Mouse (Mus musculus) heart, embryonic 14.5 days (tissue): ENCODE data around the gene Mettl24. TPM values are rescaled to one million over a fixed set of nuclear protein-coding genes. Genes with fewer than 3 reads are reported as not detected.
"Not testable (repeated sequence)": the region's sequence is repeated elsewhere in the genome, so short reads cannot be mapped to it uniquely, and the experiment has no call there.

Experiments
- ATAC-seq: fragments of 200-750 bp; cut with Nextera tagmentation; 2 replicates; pipeline ENCODE4 v1.8.0; 2017; ENCODE audit warnings: low read depth, moderate TSS enrichment; ENCODE audit not compliant: insufficient number of reproducible peaks, insufficient read depth, low FRiP score
- H3K27ac ChIP-seq, 2 experiments: fragments of 200-500 bp in 1 of 2; fragments of 300-500 bp in 1 of 2; sonication (generic) in 1 of 2; replicated peaks in 1 of 2; 2 replicates each; pipeline ENCODE4 v1.5.1; 2012 to 2014; ENCODE audit warnings: low read depth in 2 of 2, low read length in 2 of 2, control low read depth in 1 of 2, mild to moderate bottlenecking in 1 of 2, mixed read lengths in 1 of 2; ENCODE audit not compliant: control insufficient read depth in 1 of 2, insufficient read depth in 1 of 2
- H3K27me3 ChIP-seq: fragments of 300-500 bp; sonication (generic); 2 replicates; pipeline ENCODE4 v1.6.1; 2014; ENCODE audit warnings: mild to moderate bottlenecking, low read length, control low read depth; ENCODE audit not compliant: control insufficient read depth, insufficient read depth
- H3K36me3 ChIP-seq: fragments of 300-500 bp; sonication (generic); 2 replicates; pipeline ENCODE4 v1.6.1; 2014; ENCODE audit warnings: mild to moderate bottlenecking, control low read depth, low read length, mixed read lengths; ENCODE audit not compliant: control insufficient read depth, insufficient read depth
- H3K4me1 ChIP-seq, 2 experiments: fragments of 200-500 bp in 1 of 2; fragments of 300-500 bp in 1 of 2; sonication (generic) in 1 of 2; 2 replicates each; pipeline ENCODE4 v1.6.1; 2012 to 2014; ENCODE audit warnings: low read length in 2 of 2, control low read depth in 1 of 2, mixed read lengths in 1 of 2; ENCODE audit not compliant: control insufficient read depth in 2 of 2, insufficient read depth in 2 of 2
- H3K4me2 ChIP-seq: fragments of 300-500 bp; sonication (generic); 2 replicates; pipeline ENCODE4 v1.6.1; 2014; ENCODE audit warnings: mild to moderate bottlenecking, low read length
- H3K4me3 ChIP-seq, 2 experiments: fragments of 200-500 bp in 1 of 2; fragments of 300-500 bp in 1 of 2; sonication (generic) in 1 of 2; 2 replicates each; pipeline ENCODE4 v1.5.1; 2012 to 2014; ENCODE audit warnings: low read length in 2 of 2, mild to moderate bottlenecking in 2 of 2, control low read depth in 1 of 2, low read depth in 1 of 2, moderate library complexity in 1 of 2; ENCODE audit not compliant: control insufficient read depth in 1 of 2, insufficient read depth in 1 of 2
- H3K9ac ChIP-seq: fragments of 300-500 bp; sonication (generic); 2 replicates; pipeline ENCODE4 v1.6.1; 2014; ENCODE audit warnings: mild to moderate bottlenecking, low read length
- H3K9me3 ChIP-seq: fragments of 300-500 bp; sonication (generic); 2 replicates; pipeline ENCODE4 v1.6.1; 2016; ENCODE audit warnings: low read length, control low read depth; ENCODE audit not compliant: control insufficient read depth
- WGBS: fragments of 180-500 bp; shearing (Covaris S2); extraction: QIAGEN DNeasy Blood & Tissue Kit; methylation state at CpG from one replicate; pipeline ENCODE4 v1.1.7; 2014; 5-methylcytosine and 5-hydroxymethylcytosine counted together
- polyA plus RNA-seq: library from polyadenylated mRNA; unstranded; fragments of >200 nt; fragmentation: Nextera tagmentation; extraction: Ambion mirVana; gene quantifications from 2 replicates; pipeline ENCODE4 v1.2.1, GENCODE M21; 2014

The Mettl24 gene
- polyA plus RNA-seq, 1 experiment from 2014 or later: 3.6 TPM

- no peaks in the 10 kb centered on the region; a peak in 1 of 4 replicates for H3K4me1 ChIP-seq
- H3K9ac ChIP-seq: no peak overlapping the region
- no peak overlapping the region for H3K27ac ChIP-seq
- no peaks in the 10 kb centered on the region for H3K9me3 ChIP-seq
- H3K36me3 ChIP-seq: no peaks in the 10 kb centered on the region
- ATAC-seq: no peak
- no peaks in the 10 kb centered on the region for H3K27me3 ChIP-seq
- no peak overlapping the region for H3K4me2 ChIP-seq
- 88% methylated on average over 4 of the region's 4 CpGs for whole genome bisulfite sequencing
- H3K4me3 ChIP-seq: no peak overlapping the region
Observed at GRCm38 (mm10) chr10:40775655-40776054, 92.6 kb downstream of the Mettl24 start.

- H3K36me3 ChIP-seq: no peaks in the 10 kb centered on the region
- H3K4me3 ChIP-seq: no peak overlapping the region
- H3K4me2 ChIP-seq: no peak overlapping the region
- no peaks in the 10 kb centered on the region for H3K9me3 ChIP-seq
- no peaks in the 10 kb centered on the region for H3K27me3 ChIP-seq
- WGBS: 32% methylated on average over 2 of the region's 2 CpGs
- H3K9ac ChIP-seq: no peak overlapping the region
- no peak for ATAC-seq
- H3K27ac ChIP-seq: no peak overlapping the region
- no peaks in the 10 kb centered on the region; a peak in 1 of 4 replicates for H3K4me1 ChIP-seq
Observed at GRCm38 (mm10) chr10:40777171-40777570, 94.1 kb downstream of the Mettl24 start.

- H3K27me3 ChIP-seq: no peaks in the 10 kb centered on the region
- no peak overlapping the region for H3K27ac ChIP-seq
- H3K4me1 ChIP-seq: no peaks in the 10 kb centered on the region; a peak in 1 of 4 replicates
- H3K36me3 ChIP-seq: no peaks in the 10 kb centered on the region
- no peak overlapping the region for H3K4me3 ChIP-seq
- 83% methylated on average over 4 of the region's 4 CpGs for WGBS
- ATAC-seq: no peak
- no peak overlapping the region for H3K4me2 ChIP-seq
- H3K9ac ChIP-seq: no peak overlapping the region
- no peaks in the 10 kb centered on the region for H3K9me3 ChIP-seq
Observed at GRCm38 (mm10) chr10:40778472-40778871, 95.4 kb downstream of the Mettl24 start.

DNA sequence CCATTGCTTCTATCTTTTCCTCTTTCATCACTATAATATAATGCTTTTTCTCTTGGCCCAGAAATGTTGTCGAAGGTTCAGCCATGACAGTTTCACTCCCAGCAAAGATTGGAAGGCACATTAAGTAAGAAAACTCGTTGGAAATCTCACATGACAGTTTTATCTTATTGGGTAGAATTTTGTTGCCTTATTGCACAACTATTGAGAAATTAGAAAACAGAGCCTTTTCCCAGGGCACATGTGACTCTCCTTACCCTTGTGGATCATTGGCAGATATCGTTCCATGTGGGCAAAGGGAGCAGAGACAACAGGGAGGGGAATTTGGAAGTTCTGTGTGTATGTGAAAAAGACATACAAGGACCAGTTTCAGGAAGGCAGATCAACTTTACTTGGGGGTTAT, 107.3 kb downstream of the Mettl24 start:
- no peak for ATAC-seq
- WGBS: 73% methylated on average over 3 of the region's 3 CpGs
- Histone ChIP-seq H3K4me1 (no peaks in the 10 kb centered on the region), H3K36me3 (no peaks in the 10 kb centered on the region), H3K9ac (no peak overlapping the region), H3K27me3 (no peaks in the 10 kb centered on the region), H3K27ac (no peak overlapping the region), H3K4me2 (no peak overlapping the region), H3K9me3 (0 out of 2 replicates have a peak, but pooled peaks cover 4% of the 10 kb centered on the region), H3K4me3 (no peak overlapping the region)

GRCm38 (mm10) chr10:40792115-40792514, 109.0 kb downstream of the Mettl24 start:
- Histone ChIP-seq H3K36me3 (no peaks in the 10 kb centered on the region), H3K4me3 (no peak overlapping the region), H3K9me3 (0 out of 2 replicates have a peak, but pooled peaks cover 2% of the 10 kb centered on the region), H3K4me2 (no peak overlapping the region), H3K27me3 (no peaks in the 10 kb centered on the region), H3K27ac (no peak overlapping the region), H3K4me1 (no peaks in the 10 kb centered on the region), H3K9ac (no peak overlapping the region)
- no peak for ATAC-seq
- 75% methylated on average over 3 of the region's 3 CpGs for WGBS

DNA sequence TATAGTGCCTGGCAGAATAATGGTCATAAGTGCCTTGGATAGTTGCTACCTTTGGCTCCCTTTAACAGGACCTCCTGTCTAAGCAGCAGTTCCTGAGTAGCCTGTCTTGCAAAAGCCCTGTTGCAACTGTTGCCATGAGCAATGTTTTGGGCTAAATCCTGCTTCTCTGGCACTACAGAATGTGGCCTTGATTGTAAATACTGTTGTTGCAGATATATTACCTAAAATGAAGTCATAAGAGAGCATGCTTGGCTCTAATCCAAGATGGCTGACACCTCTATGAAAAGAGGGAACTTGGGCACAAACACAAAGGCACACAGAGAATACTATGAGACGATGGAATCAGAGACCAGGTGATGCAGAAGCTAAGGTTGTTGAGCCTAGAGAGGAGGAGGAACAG, 122.1 kb downstream of the Mettl24 start:
- no peaks in the 10 kb centered on the region for H3K9me3 ChIP-seq
- no peak overlapping the region for H3K4me2 ChIP-seq
- H3K9ac ChIP-seq: no peak overlapping the region
- H3K27ac ChIP-seq: no peak overlapping the region
- no peaks in the 10 kb centered on the region for H3K36me3 ChIP-seq
- no peak for ATAC-seq
- 84% methylated on average over 1 of the region's 1 CpGs for WGBS
- no peaks in the 10 kb centered on the region for H3K27me3 ChIP-seq
- H3K4me3 ChIP-seq: no peak overlapping the region
- peaks cover 2 to 4% of the 10 kb centered on the region in 2 experiments; a peak in 3 of 4 replicates for H3K4me1 ChIP-seq

- Histone ChIP-seq H3K9ac (no peak overlapping the region), H3K9me3 (no peaks in the 10 kb centered on the region), H3K36me3 (no peaks in the 10 kb centered on the region), H3K27me3 (no peaks in the 10 kb centered on the region), H3K4me2 (no peak overlapping the region), H3K4me1 (peaks cover 2 to 4% of the 10 kb centered on the region in 2 experiments; a peak in 3 of 4 replicates), H3K4me3 (no peak overlapping the region), H3K27ac (no peak overlapping the region)
- 84% methylated on average over 4 of the region's 4 CpGs for WGBS
- no peak for ATAC-seq
Observed at GRCm38 (mm10) chr10:40806221-40806620, 123.1 kb downstream of the Mettl24 start.

DNA sequence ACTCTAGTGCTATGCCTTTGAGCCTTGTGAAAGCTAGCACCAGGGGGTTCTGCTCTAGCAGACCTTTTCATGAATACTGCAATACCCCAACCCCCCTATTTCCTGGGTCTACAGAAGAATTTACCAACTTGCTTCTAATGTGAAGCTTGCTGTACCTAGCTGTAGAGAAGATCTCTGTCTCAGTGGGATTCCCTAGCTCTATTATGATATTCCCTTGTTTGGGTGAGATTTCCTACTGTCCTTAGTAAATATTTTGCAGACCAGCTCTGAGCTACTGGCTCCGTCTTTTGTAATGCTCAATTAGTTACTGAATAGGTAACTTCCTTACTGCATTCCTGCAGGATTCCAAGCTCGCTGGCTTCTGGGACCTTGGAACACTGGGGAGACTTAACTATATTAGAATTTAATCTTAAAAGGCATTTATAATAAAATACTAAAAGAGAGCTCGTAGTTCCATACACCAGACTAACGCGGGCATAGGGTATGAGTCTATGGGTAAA, 126.4 kb downstream of the Mettl24 start:
- H3K4me3 ChIP-seq, H3K4me2 ChIP-seq, ATAC-seq, H3K36me3 ChIP-seq, H3K9me3 ChIP-seq, H3K27ac ChIP-seq, H3K9ac ChIP-seq, H3K4me1 ChIP-seq, H3K27me3 ChIP-seq: not testable (repeated sequence)
- WGBS: 42% methylated on average over 5 of the region's 5 CpGs
